Mouse (Mus musculus): ENCODE measurements at regions not wholly inside any gene's neighbourhood (a gene's known extent, or its start where the extent isn't known, plus 50 kb on each side); places are given as distances from the start of the nearest gene placed in this dataset.

DNA sequence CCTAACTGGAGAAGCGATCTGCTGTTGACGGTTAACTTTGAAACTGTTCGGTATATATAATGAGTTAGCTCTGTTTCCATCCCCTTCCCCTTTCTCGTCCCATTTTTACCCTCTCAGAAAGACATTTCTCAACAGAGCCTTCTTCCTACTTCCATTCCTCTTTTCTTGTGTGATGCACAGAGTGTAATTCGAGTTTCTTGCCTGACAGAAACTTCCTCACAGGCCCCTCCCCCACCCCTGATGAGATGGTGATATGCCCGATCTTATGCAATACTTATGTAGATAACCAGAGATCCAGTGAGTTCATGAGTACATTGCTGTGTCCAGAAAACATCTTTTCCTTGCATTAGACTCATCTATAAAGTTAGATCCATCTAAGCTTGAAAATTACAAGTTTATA lies 114.2 kb downstream of the Avpr1a start:
- in situ Hi-C loops (cut with MboI; ENCODE audit: unreplicated experiment in 2 of 2): loop anchor here in 1 of 2 experiments (25.0 kb wide), 1 partner anchor 700 kb away; the partner anchor contains the start of gene Fam19a2

- in situ Hi-C loops (cut with MboI; ENCODE audit: unreplicated experiment in 2 of 2): loop anchor here in 1 of 2 experiments (25.0 kb wide), 1 partner anchor 698 kb away; the partner anchor contains the start of gene Fam19a2
Measured at GRCm38 (mm10) chr10:122563973-122564372, 114.6 kb upstream of the Ppm1h start.

GRCm38 (mm10) chr10:122564473-122564872 lies 114.1 kb upstream of the Ppm1h start:
- in situ Hi-C loops (cut with MboI; ENCODE audit: unreplicated experiment in 2 of 2): loop anchor here in 1 of 2 experiments (25.0 kb wide), 1 partner anchor 698 kb away; the partner anchor contains the start of gene Fam19a2

- in situ Hi-C loops (cut with MboI; ENCODE audit: unreplicated experiment in 2 of 2): loop anchor here in 1 of 2 experiments (25.0 kb wide), 1 partner anchor 696 kb away; the partner anchor contains the start of gene Fam19a2
Measured at GRCm38 (mm10) chr10:122566601-122567000, 112.0 kb upstream of the Ppm1h start.

GRCm38 (mm10) chr10:122569546-122570202 lies 108.9 kb upstream of the Ppm1h start:
- in situ Hi-C loops (cut with MboI; ENCODE audit: unreplicated experiment in 2 of 2): loop anchor here in 1 of 2 experiments (25.0 kb wide), 1 partner anchor 693 kb away; the partner anchor contains the start of gene Fam19a2

GRCm38 (mm10) chr10:122570909-122571551 lies 107.5 kb upstream of the Ppm1h start:
- in situ Hi-C loops (cut with MboI; ENCODE audit: unreplicated experiment in 2 of 2): loop anchor here in 1 of 2 experiments (25.0 kb wide), 1 partner anchor 691 kb away; the partner anchor contains the start of gene Fam19a2

DNA sequence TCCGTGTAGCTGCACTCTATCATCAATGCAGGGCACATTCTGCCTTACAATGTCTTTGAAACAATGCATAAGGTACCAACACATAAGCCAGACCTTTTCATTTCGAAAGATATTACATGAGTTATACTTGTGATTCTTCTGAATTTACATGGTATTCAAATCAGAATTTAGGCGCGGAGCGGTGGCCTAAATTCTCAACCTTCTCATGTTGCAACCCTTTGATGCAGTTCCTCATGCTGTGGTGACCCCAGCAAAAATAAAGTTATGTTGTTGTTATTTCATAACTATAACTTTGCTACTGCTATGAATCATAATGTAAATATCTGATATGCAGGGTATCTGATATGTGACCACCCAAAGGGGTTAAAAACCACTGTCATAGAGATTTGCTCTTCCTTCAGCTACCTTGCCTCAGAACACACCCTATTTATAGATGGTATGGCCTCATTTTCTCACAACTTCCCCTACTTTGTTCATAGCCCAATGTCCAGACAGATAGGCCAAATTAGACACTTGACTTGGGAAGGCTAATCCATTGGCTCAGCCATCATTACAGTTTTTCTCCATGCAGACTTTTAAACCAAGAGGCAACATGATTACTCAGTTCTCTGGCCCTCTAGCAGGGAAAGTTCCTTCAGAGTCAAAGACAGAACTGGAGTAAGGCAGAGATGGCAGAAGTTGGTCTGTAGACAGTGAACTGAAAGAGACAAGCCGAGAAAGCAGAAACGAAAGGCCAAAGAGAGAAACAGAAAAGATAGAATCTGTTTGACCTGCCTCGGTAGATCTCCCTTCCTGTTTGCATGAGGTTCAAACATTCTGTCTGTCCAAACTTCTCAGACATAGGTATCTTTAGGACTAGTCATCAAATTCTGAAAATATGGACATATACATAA lies 102.1 kb upstream of the Ppm1h start:
- in situ Hi-C loops (cut with MboI; ENCODE audit: unreplicated experiment in 2 of 2): no loop called here

- in situ Hi-C loops (cut with MboI; ENCODE audit: unreplicated experiment in 2 of 2): no loop called here
Measured at GRCm38 (mm10) chr10:122578209-122579001, 100.2 kb upstream of the Ppm1h start.

DNA sequence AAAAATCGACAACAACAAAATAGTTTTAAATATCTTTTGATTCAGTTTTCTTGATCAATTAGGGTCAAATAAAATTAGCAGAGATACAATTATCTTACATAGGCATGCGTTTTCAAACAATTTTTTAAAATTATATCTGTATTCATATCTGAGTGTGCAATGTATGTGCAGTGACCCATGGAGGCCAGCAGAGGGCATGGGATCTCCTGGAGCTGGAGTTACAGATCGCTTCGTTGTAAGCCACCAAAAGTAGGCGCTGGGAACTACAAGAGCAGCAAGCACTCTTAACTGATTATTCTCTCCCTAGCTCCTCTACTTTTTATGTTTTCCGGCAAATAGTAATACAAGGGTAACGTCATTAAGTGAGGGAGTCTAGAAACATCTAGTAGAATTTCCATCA lies 97.5 kb upstream of the Ppm1h start:
- in situ Hi-C loops (cut with MboI; ENCODE audit: unreplicated experiment in 2 of 2): no loop called here

DNA sequence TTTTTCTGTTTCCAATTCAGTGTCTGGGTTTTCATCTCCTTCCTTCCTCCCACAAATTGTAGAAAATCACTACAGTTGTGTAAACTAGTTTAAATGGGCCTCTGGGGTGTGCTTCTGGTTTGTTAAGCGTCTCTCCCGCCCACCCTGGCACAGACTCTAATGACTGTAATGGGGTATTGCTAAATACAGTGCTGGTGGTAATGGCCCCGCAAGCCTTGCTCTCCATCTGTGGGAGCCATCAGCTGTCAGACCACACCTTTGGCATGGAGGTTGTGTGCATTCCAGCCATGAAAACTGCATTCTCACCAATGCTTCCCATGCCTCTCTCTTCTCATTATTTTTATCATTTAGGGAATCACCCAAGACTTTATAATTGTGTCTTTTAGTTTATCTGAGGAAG lies 91.0 kb upstream of the Ppm1h start:
- in situ Hi-C loops (cut with MboI; ENCODE audit: unreplicated experiment in 2 of 2): no loop called here

GRCm38 (mm10) chr10:122599511-122599910 lies 79.1 kb upstream of the Ppm1h start:
- in situ Hi-C loops (cut with MboI; ENCODE audit: unreplicated experiment in 2 of 2): no loop called here

GRCm38 (mm10) chr10:122602394-122602793 lies 76.2 kb upstream of the Ppm1h start:
- in situ Hi-C loops (cut with MboI; ENCODE audit: unreplicated experiment in 2 of 2): no loop called here

DNA sequence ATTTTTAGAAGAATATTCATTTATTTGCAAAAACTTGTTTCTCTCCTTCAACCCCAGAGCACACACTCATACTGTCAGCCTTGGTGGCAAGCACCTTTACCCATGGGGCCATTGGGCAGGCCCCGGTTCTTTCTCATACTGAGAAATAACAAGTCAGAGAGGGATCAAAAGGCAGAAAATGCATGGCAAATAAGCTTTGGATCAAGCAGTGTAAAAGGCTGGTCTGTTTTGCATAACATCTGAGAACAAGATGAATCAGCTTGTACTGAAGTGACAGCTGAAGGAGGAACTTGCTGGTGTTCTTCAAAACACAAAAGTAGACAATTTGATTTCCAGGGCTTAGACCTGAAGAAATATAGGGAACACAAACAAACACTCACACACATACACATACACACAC lies 74.6 kb upstream of the Ppm1h start:
- in situ Hi-C loops (cut with MboI; ENCODE audit: unreplicated experiment in 2 of 2): no loop called here

- in situ Hi-C loops (cut with MboI; ENCODE audit: unreplicated experiment in 2 of 2): no loop called here
Measured at GRCm38 (mm10) chr10:122613281-122613680, 65.3 kb upstream of the Ppm1h start.

DNA sequence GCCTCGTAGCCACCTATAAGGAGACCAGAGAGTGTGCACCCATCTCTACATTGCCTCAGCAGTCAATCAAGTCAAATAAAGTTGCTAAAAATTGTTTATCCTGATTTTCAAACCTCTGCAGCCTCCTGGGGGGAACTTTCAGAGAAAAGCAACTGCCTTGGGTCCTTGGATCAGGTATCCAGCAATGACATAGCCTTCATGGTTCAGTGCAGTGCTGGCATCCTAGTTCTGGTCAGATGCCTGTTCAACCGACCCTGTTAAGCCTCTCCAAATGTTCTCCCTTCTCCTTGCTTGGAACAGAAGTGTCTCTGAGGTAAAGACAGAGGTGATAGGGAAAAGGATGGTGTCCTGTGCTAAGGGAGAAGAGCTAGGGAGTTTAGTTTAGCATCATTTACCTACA lies 64.7 kb upstream of the Ppm1h start:
- in situ Hi-C loops (cut with MboI; ENCODE audit: unreplicated experiment in 2 of 2): no loop called here

DNA sequence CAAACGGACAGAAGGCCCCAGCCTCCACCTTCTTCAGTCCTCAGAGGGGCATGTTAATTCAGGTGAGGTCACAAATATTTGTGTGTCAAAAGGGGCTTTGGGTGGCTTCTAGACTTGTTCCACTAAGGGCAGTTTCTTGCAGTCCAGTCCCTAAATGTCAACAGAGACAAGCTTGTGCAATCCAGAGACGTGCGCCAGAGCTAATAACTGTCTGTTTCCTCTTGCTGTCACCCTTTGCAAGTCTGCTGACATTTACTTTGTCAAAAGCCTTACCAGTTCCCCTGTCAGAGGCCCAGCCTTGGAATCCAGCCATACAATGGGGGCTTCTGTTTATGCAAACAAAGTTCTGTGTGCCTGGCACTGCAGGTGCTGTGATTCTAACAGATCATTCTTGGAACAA lies 63.8 kb upstream of the Ppm1h start:
- in situ Hi-C loops (cut with MboI; ENCODE audit: unreplicated experiment in 2 of 2): no loop called here

DNA sequence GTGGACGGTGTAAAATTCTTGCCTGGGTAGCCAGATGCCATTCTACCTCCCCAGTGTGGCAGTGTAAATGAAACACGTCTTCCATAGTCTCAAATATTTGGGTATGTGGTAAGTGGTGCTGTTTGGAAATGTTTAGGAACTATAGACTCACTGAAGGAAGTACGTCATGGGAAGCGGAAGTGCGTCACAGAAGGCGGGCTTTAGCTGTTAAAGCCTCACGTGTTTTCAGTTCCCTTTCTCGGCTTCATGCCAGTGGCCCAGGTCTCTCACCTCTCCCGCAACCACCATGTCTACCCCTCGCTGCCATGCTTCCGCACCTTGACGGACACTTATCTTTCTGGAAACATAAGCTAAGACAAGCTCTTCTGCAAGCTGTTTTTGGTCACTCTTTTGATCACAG lies 62.9 kb upstream of the Ppm1h start:
- in situ Hi-C loops (cut with MboI; ENCODE audit: unreplicated experiment in 2 of 2): no loop called here

DNA sequence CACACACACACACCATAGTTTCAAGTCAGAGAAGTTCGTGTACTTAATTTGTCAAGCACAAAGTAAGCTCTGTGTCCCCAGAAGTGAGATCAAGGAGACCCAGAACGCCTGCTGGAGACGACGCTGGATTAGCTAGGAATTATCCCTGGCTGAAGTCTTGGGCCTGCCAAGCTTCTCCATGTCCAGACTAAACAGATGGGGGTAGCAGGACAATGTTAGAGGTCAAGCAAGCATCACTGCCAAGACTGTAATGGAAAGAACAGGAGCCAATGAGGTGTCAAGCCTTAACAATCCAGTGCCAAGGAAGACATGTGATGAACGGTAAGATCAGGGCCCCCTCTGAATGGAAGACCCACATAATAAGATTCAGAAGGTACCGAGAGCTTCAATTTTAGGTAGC lies 62.2 kb upstream of the Ppm1h start:
- in situ Hi-C loops (cut with MboI; ENCODE audit: unreplicated experiment in 2 of 2): no loop called here

- in situ Hi-C loops (cut with MboI; ENCODE audit: unreplicated experiment in 2 of 2): no loop called here
Measured at GRCm38 (mm10) chr10:122618854-122619253, 59.7 kb upstream of the Ppm1h start.

Measured in v-Abl transformed pro-B cells (cell line).